Mouse (Mus musculus): ENCODE results near the gene Mfsd4b4.
"Not testable (repeated sequence)": the region's sequence is repeated elsewhere in the genome, so short reads cannot be mapped to it uniquely, and the experiment has no call there.

Mfsd4b4 gene

GRCm38 (mm10) chr10:39898874-39899371 lies at the start of gene Mfsd4b4:
Gene Mfsd4b4, minus strand, starts transcription at chr10:39899238.
- DNase-seq (ENCODE audit: extremely low spot score, low read depth, low spot score), result peak; percentile 70

GRCm38 (mm10) chr10:39947195-39947594 lies 48.2 kb upstream of the Mfsd4b4 start:
- not testable (repeated sequence) for DNase-seq (ENCODE audit: extremely low spot score, low read depth, low spot score)

GRCm38 (mm10) chr10:39936553-39936952 lies 37.5 kb upstream of the Mfsd4b4 start:
- DNase-seq (ENCODE audit: extremely low spot score, low read depth, low spot score), result no peak

- DNase-seq (ENCODE audit: extremely low spot score, low read depth, low spot score), result no peak
Measured at GRCm38 (mm10) chr10:39926616-39927139, 27.6 kb upstream of the Mfsd4b4 start, which contains the start of gene Mfsd4b2. Gene Mfsd4b2, minus strand, starts transcription at chr10:39926923.

- DNase-seq (ENCODE audit: extremely low spot score, low read depth, low spot score), result not testable (repeated sequence)
Measured at GRCm38 (mm10) chr10:39924556-39924955, 25.5 kb upstream of the Mfsd4b4 start.

GRCm38 (mm10) chr10:39912616-39913015 lies 13.6 kb upstream of the Mfsd4b4 start:
- no peak for DNase-seq (ENCODE audit: extremely low spot score, low read depth, low spot score)

- no peak for DNase-seq (ENCODE audit: extremely low spot score, low read depth, low spot score)
Measured at GRCm38 (mm10) chr10:39908768-39909441, 9.9 kb upstream of the Mfsd4b4 start.

GRCm38 (mm10) chr10:39906799-39907658 lies 8.0 kb upstream of the Mfsd4b4 start:
- no peak for DNase-seq (ENCODE audit: extremely low spot score, low read depth, low spot score)

- DNase-seq (ENCODE audit: extremely low spot score, low read depth, low spot score), result no peak
Measured at GRCm38 (mm10) chr10:39904191-39904590, 5.2 kb upstream of the Mfsd4b4 start.

GRCm38 (mm10) chr10:39896503-39896902 lies 2.5 kb downstream of the Mfsd4b4 start:
- DNase-seq (ENCODE audit: extremely low spot score, low read depth, low spot score), result no peak

GRCm38 (mm10) chr10:39893702-39894697 lies 5.0 kb downstream of the Mfsd4b4 start:
- DNase-seq (ENCODE audit: extremely low spot score, low read depth, low spot score), result no peak

GRCm38 (mm10) chr10:39888621-39889020 lies 10.4 kb downstream of the Mfsd4b4 start:
- no peak for DNase-seq (ENCODE audit: extremely low spot score, low read depth, low spot score)

- DNase-seq (ENCODE audit: extremely low spot score, low read depth, low spot score), result no peak
Measured at GRCm38 (mm10) chr10:39865509-39865908, 33.5 kb downstream of the Mfsd4b4 start.

GRCm38 (mm10) chr10:39842621-39843020 lies 56.4 kb downstream of the Mfsd4b4 start:
- no peak for DNase-seq (ENCODE audit: extremely low spot score, low read depth, low spot score)

Data from hindlimb bud, embryonic 11.5 days (tissue).